Mouse (Mus musculus): ENCODE results near the gene Vmn1r113. TPM values are rescaled to one million over a fixed set of nuclear protein-coding genes. Genes with fewer than 3 reads are reported as not detected.

The Vmn1r113 gene
- polyA plus RNA-seq (2015; fragmentation: Nextera tagmentation; extraction: Ambion mirVana): not detected in 2 replicates

DNA sequence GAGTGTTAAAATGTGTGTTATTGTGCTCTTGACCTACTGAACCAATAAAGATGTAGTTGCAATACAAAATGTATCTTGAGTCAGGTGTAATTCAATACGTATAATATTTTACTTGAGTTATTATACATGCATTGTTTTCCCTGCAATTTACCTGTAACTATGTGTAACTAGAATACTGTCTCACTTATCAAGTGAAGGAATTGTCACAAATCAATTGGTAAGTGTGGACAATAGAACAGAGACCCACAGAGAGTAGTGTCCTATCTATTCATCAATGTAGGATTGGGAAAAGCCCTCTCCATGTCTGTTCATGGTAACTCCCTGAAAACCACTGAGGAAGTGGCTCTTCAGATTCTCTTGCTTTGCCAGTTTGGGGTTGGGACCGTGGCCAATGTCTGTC, at the start of gene Vmn1r113:
Gene Vmn1r113, plus strand, starts transcription at position 301 of the 400 bp plus-strand sequence.

DNA sequence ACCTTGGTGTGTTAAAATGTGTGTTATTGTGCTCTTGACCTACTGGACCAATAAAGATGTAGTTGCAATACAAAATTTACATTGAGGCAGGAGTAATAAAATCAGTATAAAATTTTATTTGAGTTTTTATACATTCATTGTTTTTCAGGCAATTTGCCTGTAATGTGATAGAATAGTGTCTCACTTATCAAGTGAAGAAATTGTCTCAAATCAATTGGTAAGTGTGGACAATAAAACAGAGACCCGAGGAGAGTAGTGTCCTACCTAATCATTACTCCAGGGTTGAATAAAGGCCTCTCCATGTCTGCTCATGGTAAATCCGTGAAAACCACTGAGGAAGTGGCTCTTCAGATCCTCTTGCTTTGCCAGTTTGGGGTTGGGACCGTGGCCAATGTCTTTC, 16.2 kb upstream of the Vmn1r113 start, which contains the start of gene Vmn1r112:
Gene Vmn1r112, plus strand, starts transcription at position 301 of the 400 bp plus-strand sequence.

DNA sequence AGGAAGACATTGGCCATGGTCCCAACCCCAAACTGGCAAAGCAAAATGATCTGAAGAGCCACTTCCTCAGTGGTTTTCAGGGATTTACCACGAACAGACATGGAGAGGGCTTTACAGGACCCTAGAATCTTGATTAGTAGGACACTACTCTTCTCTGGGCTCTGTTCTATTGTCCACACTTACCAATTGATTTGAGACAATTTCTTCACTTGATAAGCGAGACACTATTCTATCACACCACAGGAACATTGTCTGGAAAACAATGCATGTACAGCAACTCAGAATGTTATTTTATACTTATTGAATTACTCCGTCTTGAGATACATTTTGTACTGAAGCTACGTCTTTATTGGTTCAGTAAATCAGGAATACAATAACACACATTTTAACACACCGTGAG, 25.0 kb downstream of the Vmn1r113 start, which contains the start of gene Vmn1r114:
Gene Vmn1r114, minus strand, starts transcription at position 101 of the 400 bp plus-strand sequence.

Other genes with a start within 250 kb of the Vmn1r113 start
- not detected in 2 replicates for gene Gm5726, start 241.5 kb upstream of the Vmn1r113 start, polyA plus RNA-seq (2015; fragmentation: Nextera tagmentation; extraction: Ambion mirVana)
- not detected in 2 replicates for gene Gm4141, start 211.0 kb upstream of the Vmn1r113 start, polyA plus RNA-seq (2015; fragmentation: Nextera tagmentation; extraction: Ambion mirVana)
- gene Gm4513, start 188.3 kb upstream of the Vmn1r113 start, polyA plus RNA-seq (2015; fragmentation: Nextera tagmentation; extraction: Ambion mirVana): not detected in 2 replicates
- not detected in 2 replicates for gene Vmn1r107, start 118.4 kb upstream of the Vmn1r113 start, polyA plus RNA-seq (2015; fragmentation: Nextera tagmentation; extraction: Ambion mirVana)
- not detected in 2 replicates for gene Vmn1r111, start 84.1 kb upstream of the Vmn1r113 start, polyA plus RNA-seq (2015; fragmentation: Nextera tagmentation; extraction: Ambion mirVana)
- not detected in 2 replicates for gene Gm10668, start 56.7 kb upstream of the Vmn1r113 start, polyA plus RNA-seq (2015; fragmentation: Nextera tagmentation; extraction: Ambion mirVana)
- gene Vmn1r112, start 16.1 kb upstream of the Vmn1r113 start, polyA plus RNA-seq (2015; fragmentation: Nextera tagmentation; extraction: Ambion mirVana): not detected in 2 replicates
- gene Vmn1r114, start 24.9 kb downstream of the Vmn1r113 start, polyA plus RNA-seq (2015; fragmentation: Nextera tagmentation; extraction: Ambion mirVana): not detected in 2 replicates
- not detected in 2 replicates for gene Vmn1r115, start 57.7 kb downstream of the Vmn1r113 start, polyA plus RNA-seq (2015; fragmentation: Nextera tagmentation; extraction: Ambion mirVana)
- not detected in 2 replicates for gene Vmn1r116, start 85.0 kb downstream of the Vmn1r113 start, polyA plus RNA-seq (2015; fragmentation: Nextera tagmentation; extraction: Ambion mirVana)
- not detected in 2 replicates for gene Vmn1r117, start 96.8 kb downstream of the Vmn1r113 start, polyA plus RNA-seq (2015; fragmentation: Nextera tagmentation; extraction: Ambion mirVana)
- not detected in 2 replicates for gene Vmn1r118, start 125.1 kb downstream of the Vmn1r113 start, polyA plus RNA-seq (2015; fragmentation: Nextera tagmentation; extraction: Ambion mirVana)
- gene Vmn1r119, start 225.2 kb downstream of the Vmn1r113 start, polyA plus RNA-seq (2015; fragmentation: Nextera tagmentation; extraction: Ambion mirVana): not detected in 2 replicates